Mouse (Mus musculus) forebrain, embryonic 13.5 days (tissue): ENCODE measurements at regions not wholly inside any gene's neighbourhood (a gene's known extent, or its start where the extent isn't known, plus 50 kb on each side); places are given as distances from the start of the nearest gene placed in this dataset.
"Not testable (repeated sequence)": the region's sequence is repeated elsewhere in the genome, so short reads cannot be mapped to it uniquely, and the experiment has no call there.

Source experiments
- ATAC-seq: fragments of 200-750 bp; cut with Nextera tagmentation; 2 replicates; pipeline ENCODE4 v1.8.0; 2017
- H3K27ac ChIP-seq: fragments of 300-500 bp; sonication (generic); 2 replicates; pipeline ENCODE4 v1.5.1; 2015; ENCODE audit warnings: inconsistent platforms, mild to moderate bottlenecking, moderate library complexity
- H3K27me3 ChIP-seq: fragments of 300-500 bp; sonication (generic); 2 replicates; pipeline ENCODE4 v1.6.1; 2015; ENCODE audit warnings: mild to moderate bottlenecking, inconsistent platforms
- H3K36me3 ChIP-seq: fragments of 300-500 bp; sonication (generic); 2 replicates; pipeline ENCODE4 v1.6.1; 2015; ENCODE audit warnings: mild to moderate bottlenecking, inconsistent platforms; ENCODE audit not compliant: poor library complexity, severe bottlenecking
- H3K4me1 ChIP-seq: fragments of 300-500 bp; sonication (generic); 2 replicates; pipeline ENCODE4 v1.6.1; 2015; ENCODE audit warnings: inconsistent platforms
- H3K4me2 ChIP-seq: fragments of 300-500 bp; sonication (generic); 2 replicates; pipeline ENCODE4 v1.6.1; 2015; ENCODE audit warnings: inconsistent platforms, mild to moderate bottlenecking, moderate library complexity
- H3K4me3 ChIP-seq: fragments of 300-500 bp; sonication (generic); 2 replicates; pipeline ENCODE4 v1.5.1; 2015; ENCODE audit warnings: mild to moderate bottlenecking, inconsistent platforms
- H3K9ac ChIP-seq: fragments of 300-500 bp; sonication (generic); 2 replicates; pipeline ENCODE4 v1.6.1; 2015; ENCODE audit warnings: mild to moderate bottlenecking, inconsistent platforms
- H3K9me3 ChIP-seq: fragments of 300-500 bp; sonication (generic); replicated peaks from 2 replicates; pipeline ENCODE4 v1.6.1; 2016; ENCODE audit warnings: inconsistent platforms
- WGBS: fragments of 180-500 bp; shearing (Covaris S2); methylation state at CpG from one replicate; pipeline ENCODE4 v1.1.7; 2015; 5-methylcytosine and 5-hydroxymethylcytosine counted together

- peak overlapping the region; percentile 26; the same call in 1 of the 2 replicates for H3K9ac ChIP-seq
- not testable (repeated sequence) for H3K4me1 ChIP-seq
Observed at GRCm38 (mm10) chr4:146263038-146263685, 106.5 kb downstream of the Zfp600 start.

GRCm38 (mm10) chr4:146263790-146264189, 107.2 kb downstream of the Zfp600 start:
- not testable (repeated sequence) for H3K9ac ChIP-seq, H3K4me3 ChIP-seq, H3K4me1 ChIP-seq, ATAC-seq, H3K27me3 ChIP-seq, H3K4me2 ChIP-seq, H3K36me3 ChIP-seq, H3K9me3 ChIP-seq, H3K27ac ChIP-seq
- 48% methylated on average over 2 of the region's 5 CpGs for WGBS

More at GRCm38 (mm10) chr4:146263038-146263685, 106.5 kb downstream of the Zfp600 start:
- Histone ChIP-seq H3K4me3 (peak overlapping the region; percentile 24), H3K4me2 (peak overlapping the region; percentile 49)
- peak; percentile 83; the same call in 1 of the 2 replicates for ATAC-seq
- H3K9me3 ChIP-seq, H3K27me3 ChIP-seq, H3K36me3 ChIP-seq, H3K27ac ChIP-seq: not testable (repeated sequence)
- 5% methylated on average over 48 of the region's 51 CpGs for WGBS

GRCm38 (mm10) chr4:146270119-146270747, 113.6 kb downstream of the Zfp600 start:
- H3K4me3 ChIP-seq, H3K27ac ChIP-seq, ATAC-seq, H3K36me3 ChIP-seq, H3K9ac ChIP-seq, H3K4me2 ChIP-seq, H3K4me1 ChIP-seq, H3K9me3 ChIP-seq, H3K27me3 ChIP-seq: not testable (repeated sequence)
- WGBS = no CpG with 5 or more reads among the region's 14 CpGs
